Mouse (Mus musculus): ENCODE results near the gene Cfc1. TPM values are rescaled to one million over a fixed set of nuclear protein-coding genes. Genes with fewer than 3 reads are reported as not detected.

Cfc1 gene
- polyA plus RNA-seq, 1 experiment from 2014 or later, result not detected

DNA sequence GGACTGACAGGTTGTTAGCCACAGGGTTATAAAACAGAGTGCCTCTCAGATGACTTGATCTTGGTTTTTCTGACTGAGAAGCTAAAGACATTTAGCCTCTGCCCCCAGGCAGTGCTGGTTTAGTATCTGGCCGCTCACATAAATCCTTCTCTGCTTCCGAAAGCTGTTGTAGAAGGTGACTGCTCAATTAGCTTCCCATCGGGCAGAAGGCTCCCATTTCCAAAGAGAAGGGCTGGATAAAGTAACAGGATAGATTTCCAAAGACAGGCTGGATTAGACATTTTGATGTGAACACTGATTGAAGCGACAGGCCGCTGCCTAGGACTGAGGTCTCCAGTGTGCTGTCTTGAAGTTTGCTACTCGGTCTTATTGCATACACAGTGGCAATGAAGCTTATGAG is 46.8 kb downstream of the Cfc1 start:
- H3K4me3 ChIP-seq (ENCODE audit: low read depth, low read length), result no peak overlapping the region
- H3K27ac ChIP-seq (ENCODE audit: low read length), result no peak overlapping the region
- TF ChIP-seq CTCF (IDR thresholded peaks at IDR 0.05) (no peak), EP300 (IDR thresholded peaks at IDR 0.05) (no peak)
- DNase-seq (ENCODE audit: low spot score), result no peak
- WGBS, result 75% methylated on average over 6 of the region's 6 CpGs
- H3K4me1 ChIP-seq (ENCODE audit: insufficient read depth, low read depth, low read length), result no peaks in the 10 kb centered on the region
- no peak overlapping the region for H3K4me2 ChIP-seq (replicated peaks; ENCODE audit: low read depth, low read length)
- no peak for ATAC-seq
- H3K9ac ChIP-seq (replicated peaks; ENCODE audit: low read depth), result no peak overlapping the region
- H3K9me3 ChIP-seq (ENCODE audit: low read length), result no peaks in the 10 kb centered on the region
- no peaks in the 10 kb centered on the region for H3K36me3 ChIP-seq (ENCODE audit: insufficient read depth, low read length)
- peaks cover 17% of the 10 kb centered on the region; the same call in 1 of the 2 replicates for H3K27me3 ChIP-seq (replicated peaks; ENCODE audit: insufficient read depth, low read length)

DNA sequence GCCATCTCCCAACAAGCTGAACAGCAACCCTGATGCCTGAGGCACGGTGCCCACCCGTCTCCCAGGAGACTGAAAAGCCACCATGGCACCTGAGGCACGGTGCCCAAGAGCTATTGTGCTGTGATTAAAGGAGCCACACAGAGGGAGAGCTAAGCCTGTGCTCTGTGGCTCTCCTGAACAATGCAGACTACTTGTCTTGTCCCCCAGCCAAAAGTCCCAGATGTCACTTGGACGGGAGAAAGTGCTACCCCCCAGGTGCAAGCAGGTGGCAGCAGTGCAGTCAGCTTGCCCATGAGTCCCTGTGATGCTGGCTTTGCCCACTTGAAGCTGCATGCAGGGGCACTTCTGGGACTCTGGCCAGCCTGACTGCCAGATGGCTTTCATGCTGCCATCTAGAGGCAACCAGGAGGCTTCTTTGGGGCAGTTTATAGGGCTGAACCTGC is 48.4 kb downstream of the Cfc1 start:
- no peaks in the 10 kb centered on the region for H3K4me1 ChIP-seq (ENCODE audit: insufficient read depth, low read depth, low read length)
- H3K27me3 ChIP-seq (replicated peaks; ENCODE audit: insufficient read depth, low read length), result peaks cover 11% of the 10 kb centered on the region; the same call in 1 of the 2 replicates
- H3K4me3 ChIP-seq (ENCODE audit: low read depth, low read length), result no peak overlapping the region
- H3K4me2 ChIP-seq (replicated peaks; ENCODE audit: low read depth, low read length), result no peak overlapping the region
- no peak overlapping the region for H3K9ac ChIP-seq (replicated peaks; ENCODE audit: low read depth)
- H3K36me3 ChIP-seq (ENCODE audit: insufficient read depth, low read length), result no peaks in the 10 kb centered on the region
- TF ChIP-seq EP300 (IDR thresholded peaks at IDR 0.05) (no peak), CTCF (IDR thresholded peaks at IDR 0.05) (no peak; the same call in 1 of the 2 replicates)
- 22% methylated on average over 4 of the region's 4 CpGs for WGBS
- DNase-seq (ENCODE audit: low spot score), result no peak
- H3K9me3 ChIP-seq (ENCODE audit: low read length), result no peaks in the 10 kb centered on the region
- no peak for ATAC-seq
- no peak overlapping the region for H3K27ac ChIP-seq (ENCODE audit: low read length)

DNA sequence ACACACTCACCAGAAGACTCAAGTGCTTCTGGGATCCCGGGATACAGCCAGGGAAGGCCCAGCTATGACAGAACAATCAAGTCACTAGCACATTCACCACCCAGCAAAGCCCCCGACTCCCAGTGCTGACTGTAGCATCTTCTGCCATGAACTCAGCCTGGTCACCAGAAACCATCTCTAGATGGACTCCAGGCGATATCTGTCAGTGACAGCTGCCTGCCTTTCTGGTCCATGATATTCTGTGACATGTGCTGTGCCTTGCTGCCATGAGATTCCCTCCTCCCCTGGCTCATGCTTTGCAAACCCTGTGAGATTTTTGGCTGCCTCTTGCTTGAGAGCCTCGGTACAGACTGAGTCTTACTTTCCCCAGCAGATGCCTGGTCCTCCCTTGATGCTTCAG is 49.3 kb downstream of the Cfc1 start:
- Histone ChIP-seq H3K36me3 (ENCODE audit: insufficient read depth, low read length) (no peaks in the 10 kb centered on the region), H3K4me1 (ENCODE audit: insufficient read depth, low read depth, low read length) (no peaks in the 10 kb centered on the region), H3K4me3 (ENCODE audit: low read depth, low read length) (no peak overlapping the region), H3K27me3 (replicated peaks; ENCODE audit: insufficient read depth, low read length) (0 out of 2 replicates have a peak, but pooled peaks cover 5% of the 10 kb centered on the region), H3K9ac (replicated peaks; ENCODE audit: low read depth) (no peak overlapping the region), H3K27ac (ENCODE audit: low read length) (no peak overlapping the region), H3K9me3 (ENCODE audit: low read length) (no peaks in the 10 kb centered on the region), H3K4me2 (replicated peaks; ENCODE audit: low read depth, low read length) (no peak overlapping the region)
- DNase-seq (ENCODE audit: low spot score), result no peak
- ATAC-seq, result no peak
- TF ChIP-seq EP300 (IDR thresholded peaks at IDR 0.05) (no peak), CTCF (IDR thresholded peaks at IDR 0.05) (no peak)
- 60% methylated on average over 4 of the region's 4 CpGs for WGBS

DNA sequence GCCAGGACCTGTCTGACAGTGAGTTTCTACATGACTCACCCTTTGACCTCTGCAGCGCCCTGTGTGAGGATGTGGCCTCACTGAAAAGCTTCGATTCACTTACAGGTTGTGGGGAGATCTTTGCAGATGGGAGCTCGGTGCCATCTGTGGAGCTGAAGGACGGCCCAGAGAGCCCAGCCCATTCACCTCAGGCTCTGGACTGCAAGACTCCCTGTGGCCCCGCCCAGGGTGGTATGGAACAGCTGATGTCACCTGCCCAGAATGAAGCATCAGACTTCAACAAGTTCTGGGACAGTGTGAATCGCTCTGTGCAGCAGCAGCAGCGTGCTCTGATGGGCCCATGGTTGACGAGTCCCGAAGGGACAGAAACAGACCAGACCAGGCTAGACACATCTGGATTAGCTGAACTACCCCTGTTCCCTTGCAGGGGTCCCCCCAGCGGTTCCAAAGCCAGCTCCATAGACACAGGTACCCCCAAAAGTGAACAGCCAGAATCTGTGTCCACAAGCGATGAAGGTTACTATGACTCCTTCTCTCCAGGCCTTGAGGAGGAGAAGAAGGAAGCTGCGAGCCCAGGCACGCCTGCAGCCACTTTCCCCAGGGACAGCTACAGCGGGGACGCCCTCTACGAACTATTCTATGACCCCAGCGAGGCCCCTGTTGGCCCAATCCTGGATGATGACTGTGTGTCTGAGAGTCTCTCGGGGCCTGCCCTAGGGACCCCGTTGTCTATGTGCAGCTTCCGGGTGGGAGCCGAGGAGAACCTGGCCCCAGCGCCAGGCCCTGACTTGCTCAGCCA is 52.0 kb downstream of the Cfc1 start:
- DNase-seq (ENCODE audit: low spot score) (no peak), ATAC-seq (no peak)
- no peak for TF ChIP-seq EP300 (IDR thresholded peaks at IDR 0.05)
- TF ChIP-seq CTCF (IDR thresholded peaks at IDR 0.05), result no peak
- no peaks in the 10 kb centered on the region for H3K27me3 ChIP-seq (replicated peaks; ENCODE audit: insufficient read depth, low read length)
- H3K4me1 ChIP-seq (ENCODE audit: insufficient read depth, low read depth, low read length), result no peaks in the 10 kb centered on the region
- H3K9me3 ChIP-seq (ENCODE audit: low read length), result no peaks in the 10 kb centered on the region
- H3K4me2 ChIP-seq (replicated peaks; ENCODE audit: low read depth, low read length), result no peak overlapping the region
- no peaks in the 10 kb centered on the region for H3K36me3 ChIP-seq (ENCODE audit: insufficient read depth, low read length)
- H3K4me3 ChIP-seq (ENCODE audit: low read depth, low read length), result no peak overlapping the region
- 82% methylated on average over 21 of the region's 22 CpGs for WGBS
- H3K9ac ChIP-seq (replicated peaks; ENCODE audit: low read depth), result no peak overlapping the region
- H3K27ac ChIP-seq (ENCODE audit: low read length), result no peak overlapping the region

Other genes with a start within 250 kb of the Cfc1 start
- gene Ccdc115, start 96.0 kb upstream of the Cfc1 start, polyA plus RNA-seq (2015; fragmentation: Nextera tagmentation; extraction: Ambion mirVana), result 30.6 and 31.4 TPM in 2 replicates
- 39.9 and 41.6 TPM in 2 replicates for gene Imp4, start 95.8 kb upstream of the Cfc1 start, polyA plus RNA-seq (2015; fragmentation: Nextera tagmentation; extraction: Ambion mirVana)
- gene Ptpn18, start 75.9 kb upstream of the Cfc1 start, polyA plus RNA-seq (2015; fragmentation: Nextera tagmentation; extraction: Ambion mirVana), result 36.0 and 39.8 TPM in 2 replicates
- gene Prss39, start 37.2 kb upstream of the Cfc1 start, polyA plus RNA-seq (2015; fragmentation: Nextera tagmentation; extraction: Ambion mirVana), result not detected in 2 replicates
- not detected in 2 replicates for gene Prss40, start 25.3 kb downstream of the Cfc1 start, polyA plus RNA-seq (2015; fragmentation: Nextera tagmentation; extraction: Ambion mirVana)
- not detected in 2 replicates for gene Amer3, start 44.0 kb downstream of the Cfc1 start, polyA plus RNA-seq (2015; fragmentation: Nextera tagmentation; extraction: Ambion mirVana)